Mouse (Mus musculus) megakaryocyte, embryonic 14.5 days (primary cell): ENCODE data around the gene Calm3. TPM values are rescaled to one million over a fixed set of nuclear protein-coding genes. Genes with fewer than 3 reads are reported as not detected.
"Not testable (repeated sequence)": the region's sequence is repeated elsewhere in the genome, so short reads cannot be mapped to it uniquely, and the experiment has no call there.

Experiments
- H3K27me3 ChIP-seq: replicated peaks from 2 replicates; pipeline ENCODE3; 2012; ENCODE audit warnings: inconsistent platforms
- H3K36me3 ChIP-seq: replicated peaks from 2 replicates; pipeline ENCODE3; 2012; ENCODE audit warnings: low read length, inconsistent platforms, mixed read lengths
- H3K4me1 ChIP-seq: 2 replicates; pipeline ENCODE4 v1.6.1; 2012; ENCODE audit warnings: inconsistent platforms
- H3K4me3 ChIP-seq: replicated peaks from 2 replicates; pipeline ENCODE3; 2012; ENCODE audit warnings: moderate library complexity, mild to moderate bottlenecking, inconsistent platforms
- H3K9me3 ChIP-seq: 2 replicates; pipeline ENCODE4 v1.6.1; 2012; ENCODE audit warnings: inconsistent platforms
- FLI1 ChIP-seq: IDR thresholded peaks from 2 replicates; pipeline ENCODE4 v1.6.1; 2012; ENCODE audit warnings: low read length, inconsistent platforms, mixed read lengths
- GATA1 ChIP-seq: IDR thresholded peaks from 3 replicates; pipeline ENCODE4 v1.6.1; 2012; ENCODE audit warnings: mixed read lengths, low read length, inconsistent platforms, borderline replicate concordance
- polyA plus RNA-seq: library from polyadenylated mRNA; stranded (reverse); fragments of >175 nt; gene quantifications from 2 replicates; pipeline ENCODE4 v1.2.3, GENCODE M21; 2012; ENCODE audit warnings: low replicate concordance; ENCODE audit not compliant: insufficient read depth

Calm3 gene
- 823 and 866 TPM in 2 replicates for polyA plus RNA-seq

GRCm38 (mm10) chr7:16924037-16924834, at the start of gene Calm3:
Calm3 (minus strand) TSS chr7:16924114.
- Histone ChIP-seq H3K36me3 (peaks cover 32% of the 10 kb centered on the region), H3K27me3 (no peaks in the 10 kb centered on the region), H3K4me3 (peak within 1 kb of the TSS; percentile 96), H3K9me3 (no peaks in the 10 kb centered on the region), H3K4me1 (peaks cover 51% of the 10 kb centered on the region)
- TF ChIP-seq GATA1 (no peak), FLI1 (peak; percentile 77; the same call in 1 of the 2 replicates)

- TF ChIP-seq GATA1 (no peak), FLI1 (no peak)
- no peaks in the 10 kb centered on the region for H3K36me3 ChIP-seq
- peaks cover 3% of the 10 kb centered on the region; the same call in 1 of the 2 replicates for H3K4me1 ChIP-seq
Observed at GRCm38 (mm10) chr7:16971160-16971559, 47.2 kb upstream of the Calm3 start.

GRCm38 (mm10) chr7:16968414-16968813, 44.5 kb upstream of the Calm3 start:
- no peak for TF ChIP-seq FLI1
- TF ChIP-seq GATA1 = no peak
- Histone ChIP-seq H3K4me3 (no peak overlapping the region), H3K27me3 (peaks cover 2% of the 10 kb centered on the region), H3K9me3 (peaks cover 11% of the 10 kb centered on the region), H3K4me1 (no peaks in the 10 kb centered on the region; the same call in 1 of the 2 replicates), H3K36me3 (no peaks in the 10 kb centered on the region)

More at GRCm38 (mm10) chr7:16971160-16971559, 47.2 kb upstream of the Calm3 start:
- no peak overlapping the region for H3K4me3 ChIP-seq
- H3K27me3 ChIP-seq = no peaks in the 10 kb centered on the region
- H3K9me3 ChIP-seq = peaks cover 11% of the 10 kb centered on the region

GRCm38 (mm10) chr7:16961678-16962077, 37.8 kb upstream of the Calm3 start:
- Histone ChIP-seq H3K4me1 (peaks cover 10% of the 10 kb centered on the region), H3K9me3 (no peaks in the 10 kb centered on the region), H3K36me3 (no peaks in the 10 kb centered on the region), H3K27me3 (peaks cover 33% of the 10 kb centered on the region), H3K4me3 (no peak overlapping the region)
- TF ChIP-seq FLI1 = no peak
- no peak for TF ChIP-seq GATA1

- no peaks in the 10 kb centered on the region for H3K9me3 ChIP-seq
- TF ChIP-seq GATA1 (no peak), FLI1 (no peak)
- peaks cover 28% of the 10 kb centered on the region for H3K4me1 ChIP-seq
- no peak within 1 kb of the TSS for H3K4me3 ChIP-seq
- peaks cover 37% of the 10 kb centered on the region for H3K27me3 ChIP-seq
- H3K36me3 ChIP-seq = no peaks in the 10 kb centered on the region
Observed at GRCm38 (mm10) chr7:16959539-16960187, 35.7 kb upstream of the Calm3 start, which contains the start of gene Pnmal1. Pnmal1 (plus strand) TSS chr7:16959679.

GRCm38 (mm10) chr7:16956410-16957265, 32.7 kb upstream of the Calm3 start:
- Histone ChIP-seq H3K27me3 (peaks cover 24% of the 10 kb centered on the region), H3K4me1 (peaks cover 42% of the 10 kb centered on the region), H3K9me3 (no peaks in the 10 kb centered on the region), H3K4me3 (no peak overlapping the region), H3K36me3 (no peaks in the 10 kb centered on the region)
- no peak for TF ChIP-seq FLI1
- TF ChIP-seq GATA1 = no peak

- no peaks in the 10 kb centered on the region for H3K36me3 ChIP-seq
- TF ChIP-seq FLI1 = no peak
- no peak for TF ChIP-seq GATA1
- H3K27me3 ChIP-seq = peaks cover 17% of the 10 kb centered on the region
Observed at GRCm38 (mm10) chr7:16955712-16956111, 31.8 kb upstream of the Calm3 start.

GRCm38 (mm10) chr7:16953776-16954175, 29.9 kb upstream of the Calm3 start:
- H3K36me3 ChIP-seq, H3K4me3 ChIP-seq, H3K9me3 ChIP-seq: not testable (repeated sequence)
- H3K27me3 ChIP-seq = peaks cover 22% of the 10 kb centered on the region
- peaks cover 53% of the 10 kb centered on the region for H3K4me1 ChIP-seq

More at GRCm38 (mm10) chr7:16955712-16956111, 31.8 kb upstream of the Calm3 start:
- Histone ChIP-seq H3K4me3 (no peak overlapping the region), H3K9me3 (no peaks in the 10 kb centered on the region), H3K4me1 (peaks cover 48% of the 10 kb centered on the region)

GRCm38 (mm10) chr7:16950861-16951635, 27.1 kb upstream of the Calm3 start:
- Histone ChIP-seq H3K9me3 (no peaks in the 10 kb centered on the region), H3K36me3 (no peaks in the 10 kb centered on the region), H3K4me3 (no peak overlapping the region), H3K4me1 (peaks cover 69% of the 10 kb centered on the region), H3K27me3 (peaks cover 50% of the 10 kb centered on the region)
- TF ChIP-seq FLI1 (no peak), GATA1 (no peak)
